Comparison of ENCODE assay signal across 26 mouse cellular contexts in the genomic region with DNA sequence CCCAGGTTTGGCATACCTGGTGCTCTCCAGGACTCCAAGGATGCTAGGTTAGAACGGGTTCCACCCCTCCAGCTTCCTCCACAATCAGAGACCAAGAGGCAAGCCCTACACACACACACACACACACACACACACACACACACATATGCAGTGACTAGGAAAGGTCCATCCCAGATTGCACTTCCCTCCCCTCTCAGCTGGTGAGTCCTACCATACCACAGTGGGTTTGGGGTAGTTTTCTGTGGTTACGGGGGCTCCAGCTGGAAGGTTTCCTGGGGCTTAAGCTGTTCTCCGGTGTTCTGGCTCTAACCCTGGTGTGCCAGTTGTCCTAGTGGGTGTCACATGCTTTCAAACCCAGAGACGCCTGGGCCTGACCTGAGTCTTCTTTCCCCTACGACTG. TPM values are rescaled to one million over a fixed set of nuclear protein-coding genes. Genes with fewer than 3 reads are reported as not detected.
DNase-seq lines count a peak whose midpoint lies in the region; ATAC-seq and TF ChIP-seq lines count a peak whose summit lies in the region.
"Had no signal": no experiment of that assay in that cellular context is flagged by ENCODE, and none has a peak within 500 bp of the region (broad histone marks: within the 10 kb centered on the region; RNA-seq: fewer than 3 reads in every experiment).

No protein-coding gene starts in this region.

- peak overlapping the region; percentile 26; the same call in 1 of the 2 replicates for H3K4me2 ChIP-seq in lung, embryonic 14.5 days
- no peak overlapping the region for H3K4me2 ChIP-seq in lung, postnatal 0 days (replicated peaks; ENCODE audit: low read depth, low read length)
- peak overlapping the region; percentile 96; the same call in 1 of the 2 replicates for H3K4me2 ChIP-seq in forebrain, embryonic 12.5 days
- H3K4me2 ChIP-seq in hindbrain, embryonic 14.5 days (replicated peaks), result peak overlapping the region; percentile 100; the same call in 1 of the 2 replicates
- H3K4me2 ChIP-seq: liver, embryonic 13.5 days had no signal

- no peak overlapping the region for H3ac ChIP-seq in C2C12 (ENCODE audit: control insufficient read depth, insufficient read length, low read depth)

- H3K9me3 ChIP-seq in lung, embryonic 14.5 days (ENCODE audit: low read depth, low read length), result no peaks in the 10 kb centered on the region
- no peaks in the 10 kb centered on the region for H3K9me3 ChIP-seq in lung, postnatal 0 days (ENCODE audit: low read length)
- H3K9me3 ChIP-seq in forebrain, embryonic 12.5 days, result no peaks in the 10 kb centered on the region
- no peaks in the 10 kb centered on the region for H3K9me3 ChIP-seq in hindbrain, embryonic 14.5 days (ENCODE audit: control insufficient read depth, low read length)
- H3K9me3 ChIP-seq: embryonic facial prominence, embryonic 13.5 days; heart, embryonic 10.5 days; liver, embryonic 13.5 days had no signal

- H3K27me3 ChIP-seq in lung, embryonic 14.5 days (ENCODE audit: insufficient read depth, low read length), result peaks cover 51% of the 10 kb centered on the region
- H3K27me3 ChIP-seq in lung, postnatal 0 days (replicated peaks; ENCODE audit: insufficient read depth, low read length), result peaks cover 35% of the 10 kb centered on the region
- H3K27me3 ChIP-seq in C2C12 (ENCODE audit: control insufficient read depth, insufficient read depth, insufficient read length), result peaks cover 23% of the 10 kb centered on the region
- H3K27me3 ChIP-seq in forebrain, embryonic 12.5 days, result peaks cover 55% of the 10 kb centered on the region
- peaks cover 32% of the 10 kb centered on the region for H3K27me3 ChIP-seq in hindbrain, embryonic 14.5 days (ENCODE audit: control insufficient read depth, insufficient read depth, low read length)

- TF ChIP-seq CTCF in lung, embryonic 14.5 days (IDR thresholded peaks at IDR 0.05; ENCODE audit: low read depth), result no peak
- TF ChIP-seq CTCF in lung, postnatal 0 days (IDR thresholded peaks at IDR 0.05), result no peak
- no peak for TF ChIP-seq CTCF in C2C12 (IDR thresholded peaks at IDR 0.05; ENCODE audit: control insufficient read depth, insufficient read depth, insufficient read length)

- no peak for DNase-seq in lung, embryonic 14.5 days
- DNase-seq in lung, postnatal 0 days (ENCODE audit: low spot score), result no peak
- no peak for DNase-seq in hindbrain, embryonic 14.5 days (ENCODE audit: low spot score)
- DNase-seq in adrenal gland, adult 18-20 months (ENCODE audit: low spot score in 2 of 2), result no peak
- no peak for DNase-seq in heart, postnatal 4 days
- DNase-seq: adrenal gland, postnatal 10 days; B cell, adult 2 months; cerebellum, adult 8-10 months; cerebellum, postnatal 36 days; embryo, embryonic 11 days; kidney, adult 9 months; kidney, postnatal 25 days; liver, embryonic 13.5 days; lung, adult 2 months; lung, postnatal 36 days; thymus, postnatal 14 days had no signal

- no peak overlapping the region for H3K4me3 ChIP-seq in lung, embryonic 14.5 days (ENCODE audit: low read depth, low read length)
- H3K4me3 ChIP-seq in lung, postnatal 0 days (ENCODE audit: low read depth, low read length), result no peak overlapping the region
- H3K4me3 ChIP-seq in C2C12 (ENCODE audit: insufficient read depth, poor library complexity, severe bottlenecking), result no peak overlapping the region
- H3K4me3 ChIP-seq in forebrain, embryonic 12.5 days (replicated peaks), result no peak overlapping the region
- no peak overlapping the region for H3K4me3 ChIP-seq in hindbrain, embryonic 14.5 days (replicated peaks; ENCODE audit: low read length)
- H3K4me3 ChIP-seq: embryonic facial prominence, embryonic 13.5 days; heart, embryonic 10.5 days; left cerebral cortex, adult 2 months; liver, embryonic 13.5 days had no signal

- H3K79me2 ChIP-seq in C2C12 (ENCODE audit: control insufficient read depth, insufficient read depth), result peaks cover 12% of the 10 kb centered on the region

- TF ChIP-seq EP300 in lung, postnatal 0 days (IDR thresholded peaks at IDR 0.05), result no peak

- 47% methylated on average over 5 of the region's 5 CpGs for WGBS in lung, embryonic 14.5 days
- 59% methylated on average over 5 of the region's 5 CpGs for WGBS in lung, postnatal 0 days
- 54% methylated on average over 5 of the region's 5 CpGs for WGBS in forebrain, embryonic 12.5 days
- WGBS in hindbrain, embryonic 14.5 days, result 69% methylated on average over 5 of the region's 5 CpGs

- H3K9ac ChIP-seq in lung, embryonic 14.5 days, result no peak overlapping the region
- no peak overlapping the region for H3K9ac ChIP-seq in lung, postnatal 0 days (replicated peaks; ENCODE audit: low read depth)
- H3K9ac ChIP-seq in forebrain, embryonic 12.5 days, result 0 out of 2 replicates have a peak overlapping the region, but pooled peaks have one; percentile 21
- H3K9ac ChIP-seq in hindbrain, embryonic 14.5 days, result no peak overlapping the region
- H3K9ac ChIP-seq: embryonic facial prominence, embryonic 13.5 days; liver, embryonic 13.5 days had no signal

- ATAC-seq in lung, embryonic 14.5 days (ENCODE audit: insufficient read depth), result no peak
- ATAC-seq in lung, postnatal 0 days, result no peak
- ATAC-seq in forebrain, embryonic 12.5 days (ENCODE audit: low FRiP score), result no peak
- ATAC-seq in hindbrain, embryonic 14.5 days (ENCODE audit: low FRiP score), result no peak
- ATAC-seq in erythroblast, adult 5-6 weeks (replicated peaks; ENCODE audit: low FRiP score, poor library complexity, severe bottlenecking), result no peak
- ATAC-seq: activated CD4-positive, CD25-positive, alpha-beta regulatory T cell, adult 4 months; intestine, embryonic 16.5 days had no signal

- no peaks in the 10 kb centered on the region for H3K79me3 ChIP-seq in C2C12 (ENCODE audit: low read depth)

- H3K36me3 ChIP-seq in lung, embryonic 14.5 days (ENCODE audit: insufficient read depth), result no peaks in the 10 kb centered on the region
- no peaks in the 10 kb centered on the region for H3K36me3 ChIP-seq in lung, postnatal 0 days (ENCODE audit: insufficient read depth, low read length)
- H3K36me3 ChIP-seq in C2C12 (ENCODE audit: control insufficient read depth, insufficient read depth), result no peaks in the 10 kb centered on the region
- peaks cover 11% of the 10 kb centered on the region; the same call in 1 of the 2 replicates for H3K36me3 ChIP-seq in forebrain, embryonic 12.5 days (replicated peaks)
- no peaks in the 10 kb centered on the region for H3K36me3 ChIP-seq in hindbrain, embryonic 14.5 days (replicated peaks; ENCODE audit: control insufficient read depth, insufficient read depth)
- H3K36me3 ChIP-seq: embryonic facial prominence, embryonic 13.5 days; heart, embryonic 10.5 days; liver, embryonic 13.5 days had no signal

- H3K27ac ChIP-seq in lung, embryonic 14.5 days (ENCODE audit: low read depth), result no peak overlapping the region
- H3K27ac ChIP-seq in lung, postnatal 0 days (ENCODE audit: low read length), result no peak overlapping the region
- H3K27ac ChIP-seq in forebrain, embryonic 12.5 days, result peak overlapping the region; percentile 54; the same call in 1 of the 2 replicates
- H3K27ac ChIP-seq in hindbrain, embryonic 14.5 days, result no peak overlapping the region
- H3K27ac ChIP-seq: embryonic facial prominence, embryonic 13.5 days; heart, embryonic 10.5 days; left cerebral cortex, adult 2 months; liver, embryonic 13.5 days had no signal

- peaks cover 8% of the 10 kb centered on the region; the same call in 1 of the 2 replicates for H3K4me1 ChIP-seq in lung, embryonic 14.5 days (ENCODE audit: insufficient read depth)
- no peaks in the 10 kb centered on the region for H3K4me1 ChIP-seq in lung, postnatal 0 days (ENCODE audit: insufficient read depth, low read depth, low read length)
- peaks cover 89% of the 10 kb centered on the region for H3K4me1 ChIP-seq in forebrain, embryonic 12.5 days
- peaks cover 26% of the 10 kb centered on the region for H3K4me1 ChIP-seq in hindbrain, embryonic 14.5 days (replicated peaks; ENCODE audit: control insufficient read depth, insufficient read depth, low read length)
- H3K4me1 ChIP-seq: liver, embryonic 13.5 days had no signal

TF ChIP-seq in C2C12, 6 proteins besides CTCF, POLR2A, EP300 and RAD21:
- peak; percentile 20 for TF ChIP-seq USF1 (IDR thresholded peaks at IDR 0.05; ENCODE audit: low read depth)
- peak; percentile 60 for TF ChIP-seq MYOD1 (IDR thresholded peaks at IDR 0.05; ENCODE audit: control insufficient read depth, insufficient read length, low read depth)
- TF ChIP-seq CEBPB (IDR thresholded peaks at IDR 0.05; ENCODE audit: low read depth), result no peak
- TF ChIP-seq MYOG (IDR thresholded peaks at IDR 0.05; ENCODE audit: control insufficient read depth, extremely low read depth, insufficient read length), result no peak

RNA-seq across cellular contexts. Expression of a gene that starts 8.2 kb away (rescaled TPM):
- 65.7 and 77.0 TPM in 2 replicates for polyA plus RNA-seq in lung, embryonic 14.5 days (2014; fragmentation: Nextera tagmentation; extraction: Ambion mirVana)
- 11.3 and 14.9 TPM in 2 replicates for polyA plus RNA-seq in lung, postnatal 0 days (2015; fragmentation: Nextera tagmentation; extraction: Ambion mirVana)
- polyA plus RNA-seq in C2C12 (2012; fragmentation: generic; extraction: Trizol), result 2.5 TPM
- polyA plus RNA-seq in forebrain, embryonic 12.5 days (2016; fragmentation: Nextera tagmentation; extraction: Ambion mirVana), result 111 and 130 TPM in 2 replicates
- polyA plus RNA-seq in hindbrain, embryonic 14.5 days (2014; fragmentation: Nextera tagmentation; extraction: Ambion mirVana), result 28.1 and 30.8 TPM in 2 replicates
- total RNA-seq in adrenal gland, adult 18-20 months (2021), result under 1 TPM; 0.48 to 0.50 TPM
- under 1 TPM; 0.21 to 0.27 TPM for total RNA-seq in heart, postnatal 4 days (2021)
- total RNA-seq in erythroblast, adult 5-6 weeks (2015; ENCODE audit: low replicate concordance), result not detected in 2 replicates
- not detected in 2 replicates for total RNA-seq in erythroblast, adult 5-6 weeks (2017; ENCODE audit: low replicate concordance)
- total RNA-seq: hematopoietic stem cell, adult 5-6 weeks; megakaryocyte-erythroid progenitor cell, adult 5-6 weeks had no signal
- polyA plus RNA-seq: activated CD4-positive, CD25-positive, alpha-beta regulatory T cell, adult 4 months had no signal
